Mouse (Mus musculus): ENCODE measurements around the gene Pdzd7.
A peak's percentile ranks its signal among the peaks of the same experiment; 100 is the strongest.

The Pdzd7 gene

GRCm38 (mm10) chr19:44985159-44985988 is 60.1 kb downstream of the Pdzd7 start:
- no peak for DNase-seq (ENCODE audit: low spot score in 2 of 2)

- DNase-seq (ENCODE audit: low spot score in 2 of 2), result no peak
Measured at GRCm38 (mm10) chr19:44984420-44984819, 61.1 kb downstream of the Pdzd7 start.

- DNase-seq (ENCODE audit: low spot score in 2 of 2), result peak; percentile 24 to 38
Measured at GRCm38 (mm10) chr19:44983366-44983765, 62.2 kb downstream of the Pdzd7 start.

GRCm38 (mm10) chr19:44982477-44983115 is 62.9 kb downstream of the Pdzd7 start:
- DNase-seq (ENCODE audit: low spot score in 2 of 2), result no peak

GRCm38 (mm10) chr19:44980787-44981186 is 64.7 kb downstream of the Pdzd7 start:
- DNase-seq (ENCODE audit: low spot score in 2 of 2), result no peak

- no peak for DNase-seq (ENCODE audit: low spot score in 2 of 2)
Measured at GRCm38 (mm10) chr19:44977148-44977547, 68.4 kb downstream of the Pdzd7 start.

All from right cerebral cortex, postnatal 10 days (tissue).